Mouse (Mus musculus) hematopoietic multipotent progenitor cell, adult 10-12 weeks (in vitro differentiated cells): ENCODE data around the gene Cenpf. TPM values are rescaled to one million over a fixed set of nuclear protein-coding genes. Genes with fewer than 3 reads are reported as not detected.

Experiments
- polyA plus RNA-seq: library from polyadenylated mRNA; stranded (reverse); fragments of >175 nt; gene quantifications from 2 replicates; pipeline ENCODE4 v1.2.3, GENCODE M21; 2012; ENCODE audit warnings: low replicate concordance

Gene Cenpf
- 0.48 and 2.0 TPM in 2 replicates for polyA plus RNA-seq

GRCm38 (mm10) chr1:189687654-189688387 lies at the start of gene Cenpf:
Gene Cenpf (minus strand): TSS chr1:189688086.

GRCm38 (mm10) chr1:189727884-189728783 lies 40.2 kb upstream of the Cenpf start, which contains the start of gene Ptpn14:
Gene Ptpn14 (plus strand): TSS chr1:189728268.

Other genes starting within 250 kb of the Cenpf start
- gene Ptpn14, start 40.2 kb upstream of the Cenpf start, polyA plus RNA-seq: 24.8 and 78.8 TPM in 2 replicates
- 4.2 and 5.2 TPM in 2 replicates for gene Smyd2, start 234.3 kb upstream of the Cenpf start, polyA plus RNA-seq